Mouse (Mus musculus) cerebellum, adult 2 months (tissue): Measurements from ENCODE around the gene Ubtd1.

Source experiments
- CTCF ChIP-seq: fragments of 200-500 bp; IDR thresholded peaks from 2 replicates; pipeline ENCODE4 v1.5.1; 2011; ENCODE audit warnings: low read depth, mild to moderate bottlenecking, control low read depth, low read length, moderate library complexity, borderline replicate concordance; ENCODE audit not compliant: insufficient read depth
- POLR2A ChIP-seq: fragments of 200-500 bp; IDR thresholded peaks from 2 replicates; pipeline ENCODE4 v1.6.1; 2011; ENCODE audit warnings: low read length, control low read depth, borderline replicate concordance; ENCODE audit not compliant: insufficient read depth

- no peak for TF ChIP-seq POLR2A
- no peak for TF ChIP-seq CTCF
Observed at GRCm38 (mm10) chr19:42034881-42035455, 53.4 kb downstream of the Ubtd1 start.
